Mouse (Mus musculus) bone marrow, adult 2 months (tissue): ENCODE measurements around the gene Scn11a. TPM values are rescaled to one million over a fixed set of nuclear protein-coding genes. Genes with fewer than 3 reads are reported as not detected.
A peak's percentile ranks its signal among the peaks of the same experiment; 100 is the strongest.

Source experiments
- H3K27ac ChIP-seq: fragments of 200-500 bp; 2 replicates; pipeline ENCODE4 v1.5.1; 2012; ENCODE audit warnings: low read depth, mild to moderate bottlenecking, control low read depth, inconsistent platforms, low read length; ENCODE audit not compliant: control insufficient read depth, poor library complexity, insufficient read depth
- H3K4me1 ChIP-seq: fragments of 200-500 bp; 2 replicates; pipeline ENCODE4 v1.6.1; 2011; ENCODE audit warnings: low read length; ENCODE audit not compliant: control insufficient read depth, insufficient read depth
- H3K4me3 ChIP-seq: fragments of 200-500 bp; replicated peaks from 2 replicates; pipeline ENCODE3; 2011; ENCODE audit warnings: mild to moderate bottlenecking, low read depth, low read length, control low read depth; ENCODE audit not compliant: control insufficient read depth
- CTCF ChIP-seq: fragments of 200-500 bp; IDR thresholded peaks from 2 replicates; pipeline ENCODE4 v1.5.1; 2011; ENCODE audit warnings: low read length, control low read depth; ENCODE audit not compliant: control insufficient read depth, insufficient read depth
- POLR2A ChIP-seq: fragments of 200-500 bp; IDR thresholded peaks from 2 replicates; pipeline ENCODE4 v1.6.1; 2011; ENCODE audit warnings: low read depth, mild to moderate bottlenecking, control low read depth, low read length, borderline replicate concordance; ENCODE audit not compliant: control insufficient read depth
- WGBS: fragments of 180-500 bp; shearing (Covaris S2); methylation state at CpG from one replicate; pipeline ENCODE4 v1.1.7; 2018; 5-methylcytosine and 5-hydroxymethylcytosine counted together
- polyA plus RNA-seq: library from polyadenylated mRNA; stranded (reverse); fragments of >200 nt; gene quantifications from 2 replicates; pipeline ENCODE4 v1.2.4, GENCODE M21; 2011; ENCODE audit warnings: low replicate concordance; ENCODE audit not compliant: missing spikeins, insufficient read depth, insufficient read length

The Scn11a gene
- polyA plus RNA-seq, 1 experiment = not detected

- no peak overlapping the region for H3K4me3 ChIP-seq
- H3K27ac ChIP-seq = no peak overlapping the region
- 65% methylated on average over 3 of the region's 3 CpGs for WGBS
- TF ChIP-seq CTCF = no peak
- TF ChIP-seq POLR2A = no peak
- H3K4me1 ChIP-seq = no peaks in the 10 kb centered on the region
Measured at GRCm38 (mm10) chr9:119780901-119781300, 44.4 kb downstream of the Scn11a start.

- TF ChIP-seq CTCF (no peak), POLR2A (no peak)
- Histone ChIP-seq H3K4me3 (no peak overlapping the region), H3K4me1 (no peaks in the 10 kb centered on the region), H3K27ac (no peak overlapping the region)
- WGBS = 60% methylated on average over 7 of the region's 7 CpGs
Measured at GRCm38 (mm10) chr9:119776661-119777060, 48.6 kb downstream of the Scn11a start.

- WGBS = 53% methylated on average over 7 of the region's 7 CpGs
- Histone ChIP-seq H3K4me1 (no peaks in the 10 kb centered on the region), H3K27ac (no peak overlapping the region), H3K4me3 (no peak overlapping the region)
- TF ChIP-seq POLR2A (no peak), CTCF (peak; percentile 58)
Measured at GRCm38 (mm10) chr9:119768585-119768984, 56.7 kb downstream of the Scn11a start.

GRCm38 (mm10) chr9:119760226-119760625, 65.0 kb downstream of the Scn11a start:
- no peak overlapping the region for H3K27ac ChIP-seq
- H3K4me3 ChIP-seq = no peak overlapping the region
- H3K4me1 ChIP-seq = no peaks in the 10 kb centered on the region
- TF ChIP-seq POLR2A (no peak), CTCF (no peak)
- 83% methylated on average over 3 of the region's 3 CpGs for WGBS

GRCm38 (mm10) chr9:119759457-119759856, 65.8 kb downstream of the Scn11a start:
- no peak overlapping the region for H3K27ac ChIP-seq
- H3K4me1 ChIP-seq = no peaks in the 10 kb centered on the region
- no peak for TF ChIP-seq CTCF
- TF ChIP-seq POLR2A = no peak
- WGBS = 78% methylated on average over 1 of the region's 1 CpGs
- no peak overlapping the region for H3K4me3 ChIP-seq

GRCm38 (mm10) chr9:119751507-119751906, 73.7 kb downstream of the Scn11a start:
- H3K4me3 ChIP-seq = no peak overlapping the region
- TF ChIP-seq POLR2A (no peak), CTCF (peak; percentile 36; the same call in 1 of the 2 replicates)
- 6% methylated on average over 5 of the region's 5 CpGs for WGBS
- no peaks in the 10 kb centered on the region for H3K4me1 ChIP-seq
- no peak overlapping the region for H3K27ac ChIP-seq

- Histone ChIP-seq H3K4me3 (no peak overlapping the region), H3K27ac (no peak overlapping the region), H3K4me1 (peaks cover 4% of the 10 kb centered on the region)
- TF ChIP-seq CTCF = no peak
- TF ChIP-seq POLR2A = no peak
- WGBS = 78% methylated on average over 9 of the region's 9 CpGs
Measured at GRCm38 (mm10) chr9:119749112-119749511, 76.1 kb downstream of the Scn11a start.

- WGBS = 4% methylated on average over 4 of the region's 4 CpGs
- Histone ChIP-seq H3K4me3 (peak overlapping the region; percentile 23), H3K27ac (peak overlapping the region; percentile 58), H3K4me1 (peaks cover 8% of the 10 kb centered on the region)
- no peak for TF ChIP-seq CTCF
- no peak for TF ChIP-seq POLR2A
Measured at GRCm38 (mm10) chr9:119743900-119744299, 81.4 kb downstream of the Scn11a start.

- TF ChIP-seq POLR2A = no peak
- TF ChIP-seq CTCF = no peak
- Histone ChIP-seq H3K4me3 (no peak overlapping the region), H3K4me1 (peaks cover 8% of the 10 kb centered on the region), H3K27ac (no peak overlapping the region; the same call in 1 of the 2 replicates)
- WGBS = 44% methylated on average over 3 of the region's 3 CpGs
Measured at GRCm38 (mm10) chr9:119743312-119743711, 81.9 kb downstream of the Scn11a start.

GRCm38 (mm10) chr9:119741101-119741786, 84.0 kb downstream of the Scn11a start:
- 46% methylated on average over 5 of the region's 5 CpGs for WGBS
- TF ChIP-seq CTCF = no peak
- no peak for TF ChIP-seq POLR2A
- H3K27ac ChIP-seq = no peak overlapping the region
- no peak overlapping the region for H3K4me3 ChIP-seq
- peaks cover 8% of the 10 kb centered on the region for H3K4me1 ChIP-seq
